Mouse (Mus musculus) MEL (cell line): Measurements from ENCODE around the gene Aatk. TPM values are rescaled to one million over a fixed set of nuclear protein-coding genes. Genes with fewer than 3 reads are reported as not detected.

Source experiments
- DNase-seq: peaks from one replicate; pipeline ENCODE4 v3.0.0; 2011; ENCODE audit warnings: low read depth, low spot score
- H3K27ac ChIP-seq: 2 replicates; pipeline ENCODE4 v1.5.1; 2012; ENCODE audit warnings: low read depth, mild to moderate bottlenecking, control low read depth, low read length, moderate library complexity; ENCODE audit not compliant: control insufficient read depth
- H3K27me3 ChIP-seq, 2 experiments: fragments of 150-350 bp in 1 of 2; sonication (generic) in 1 of 2; 2 replicates each; pipeline ENCODE4 v1.6.1; 2012; ENCODE audit warnings: low read length in 2 of 2, mild to moderate bottlenecking in 2 of 2, improper control_type of control experiment in 1 of 2, moderate library complexity in 1 of 2; ENCODE audit not compliant: insufficient read depth in 2 of 2, control insufficient read depth in 1 of 2
- H3K36me3 ChIP-seq, 2 experiments: 2 replicates each; pipeline ENCODE4 v1.6.1; 2012 to 2014; ENCODE audit warnings: low read length in 2 of 2, improper control_type of control experiment in 1 of 2, inconsistent platforms in 1 of 2, mild to moderate bottlenecking in 1 of 2; ENCODE audit not compliant: insufficient read depth in 2 of 2, control insufficient read depth in 1 of 2
- H3K4me1 ChIP-seq, 2 experiments: fragments of 150-350 bp in 1 of 2; sonication (generic) in 1 of 2; 2 replicates each; pipeline ENCODE4 v1.6.1; 2012; ENCODE audit warnings: low read length in 2 of 2, improper control_type of control experiment in 1 of 2, mild to moderate bottlenecking in 1 of 2; ENCODE audit not compliant: insufficient read depth in 2 of 2, control insufficient read depth in 1 of 2
- H3K4me3 ChIP-seq, 2 experiments: fragments of 150-350 bp in 1 of 2; sonication (generic) in 1 of 2; 2 replicates each; pipeline ENCODE4 v1.5.1; 2012; ENCODE audit warnings: low read depth in 2 of 2, low read length in 2 of 2, mild to moderate bottlenecking in 2 of 2, moderate library complexity in 2 of 2, control low read depth in 1 of 2, improper control_type of control experiment in 1 of 2; ENCODE audit not compliant: control insufficient read depth in 1 of 2, insufficient read depth in 1 of 2
- H3K79me2 ChIP-seq: 2 replicates; pipeline ENCODE4 v1.6.1; 2012; ENCODE audit warnings: mild to moderate bottlenecking, low read length, moderate library complexity; ENCODE audit not compliant: control insufficient read depth, poor library complexity, insufficient read depth
- H3K9ac ChIP-seq: 2 replicates; pipeline ENCODE4 v1.6.1; 2012; ENCODE audit warnings: low read depth, mild to moderate bottlenecking, control low read depth, low read length, moderate library complexity; ENCODE audit not compliant: control insufficient read depth, poor library complexity, severe bottlenecking
- H3K9me3 ChIP-seq: fragments of 150-350 bp; sonication (generic); replicated peaks from 2 replicates; pipeline ENCODE4 v1.6.1; 2012; ENCODE audit warnings: mild to moderate bottlenecking, low read length, improper control_type of control experiment, moderate library complexity; ENCODE audit not compliant: insufficient read depth
- BHLHE40 ChIP-seq: IDR thresholded peaks from 2 replicates; pipeline ENCODE4 v1.6.1; 2012; ENCODE audit warnings: low read depth, mild to moderate bottlenecking, inconsistent platforms, low read length, improper control_type of control experiment, borderline replicate concordance
- CHD1 ChIP-seq: IDR thresholded peaks from 2 replicates; pipeline ENCODE4 v1.6.1; 2012; ENCODE audit warnings: low read depth, mild to moderate bottlenecking, inconsistent platforms, low read length, improper control_type of control experiment
- CTCF ChIP-seq, 3 experiments: IDR thresholded peaks in 2 of 3; conservative IDR thresholded peaks in 1 of 3; 2 replicates each; pipeline ENCODE4 v1.5.1; 2011 to 2012; ENCODE audit warnings: low read length in 3 of 3, low read depth in 2 of 3, mild to moderate bottlenecking in 2 of 3, improper control_type of control experiment in 1 of 3, inconsistent platforms in 1 of 3, mixed read lengths in 1 of 3, moderate library complexity in 1 of 3; ENCODE audit not compliant: control insufficient read depth in 1 of 3, insufficient read depth in 1 of 3, poor library complexity in 1 of 3, severe bottlenecking in 1 of 3
- E2F4 ChIP-seq: IDR thresholded peaks from 2 replicates; pipeline ENCODE4 v1.6.1; 2011; ENCODE audit warnings: low read depth, low read length, improper control_type of control experiment, borderline replicate concordance
- EP300 ChIP-seq, 2 experiments: IDR thresholded peaks; 2 replicates each; pipeline ENCODE4 v1.6.1; 2011; ENCODE audit warnings: improper control_type of control experiment in 2 of 2, low read length in 2 of 2, low read depth in 1 of 2, mild to moderate bottlenecking in 1 of 2
- HCFC1 ChIP-seq: IDR thresholded peaks from 2 replicates; pipeline ENCODE4 v1.6.1; 2012; ENCODE audit warnings: low read depth, mild to moderate bottlenecking, inconsistent platforms, low read length, improper control_type of control experiment, moderate library complexity
- JUND ChIP-seq: IDR thresholded peaks from 2 replicates; pipeline ENCODE4 v1.6.1; 2011; ENCODE audit warnings: low read depth, mild to moderate bottlenecking, improper control_type of control experiment, low read length
- KAT2A ChIP-seq: conservative IDR thresholded peaks from 2 replicates; pipeline ENCODE4 v1.6.1; 2012; ENCODE audit warnings: low read depth, low read length, improper control_type of control experiment, inconsistent platforms
- MAFK ChIP-seq: IDR thresholded peaks from 2 replicates; pipeline ENCODE4 v1.6.1; 2011; ENCODE audit warnings: low read depth, mild to moderate bottlenecking, low read length, improper control_type of control experiment, borderline replicate concordance
- MAX ChIP-seq: IDR thresholded peaks from 2 replicates; pipeline ENCODE4 v1.6.1; 2011; ENCODE audit warnings: low read length, improper control_type of control experiment
- MAZ ChIP-seq: IDR thresholded peaks from 2 replicates; pipeline ENCODE4 v1.6.1; 2012; ENCODE audit warnings: low read depth, mild to moderate bottlenecking, inconsistent platforms, low read length, improper control_type of control experiment
- MXI1 ChIP-seq: IDR thresholded peaks from 2 replicates; pipeline ENCODE4 v1.6.1; 2011; ENCODE audit warnings: mild to moderate bottlenecking, low read depth, low read length, improper control_type of control experiment
- MYC ChIP-seq: IDR thresholded peaks from 2 replicates; pipeline ENCODE4 v1.6.1; 2011; ENCODE audit warnings: low read depth, mild to moderate bottlenecking, low read length, improper control_type of control experiment, moderate library complexity
- NELFE ChIP-seq: IDR thresholded peaks from 2 replicates; pipeline ENCODE4 v1.6.1; 2011; ENCODE audit warnings: low read depth, low read length, improper control_type of control experiment
- NRF1 ChIP-seq: IDR thresholded peaks from 2 replicates; pipeline ENCODE4 v1.6.1; 2014; ENCODE audit warnings: low read depth, mild to moderate bottlenecking, inconsistent platforms, low read length, improper control_type of control experiment, moderate library complexity; ENCODE audit not compliant: poor library complexity, insufficient read depth, severe bottlenecking
- POLR2A ChIP-seq, 2 experiments: IDR thresholded peaks; 2 replicates each; pipeline ENCODE4 v1.6.1; 2011 to 2012; ENCODE audit warnings: low read length in 2 of 2, mild to moderate bottlenecking in 2 of 2, control low read depth in 1 of 2, improper control_type of control experiment in 1 of 2, low read depth in 1 of 2, moderate library complexity in 1 of 2; ENCODE audit not compliant: control insufficient read depth in 1 of 2, insufficient read depth in 1 of 2, poor library complexity in 1 of 2
- POLR2AphosphoS2 ChIP-seq: IDR thresholded peaks from 2 replicates; pipeline ENCODE4 v1.6.1; 2011; ENCODE audit warnings: low read length, improper control_type of control experiment
- RCOR1 ChIP-seq: IDR thresholded peaks from 2 replicates; pipeline ENCODE4 v1.6.1; 2012; ENCODE audit warnings: low read depth, mild to moderate bottlenecking, inconsistent platforms, low read length, improper control_type of control experiment
- SMC3 ChIP-seq: IDR thresholded peaks from 2 replicates; pipeline ENCODE4 v1.6.1; 2011; ENCODE audit warnings: low read depth, low read length, improper control_type of control experiment
- TBP ChIP-seq: IDR thresholded peaks from 2 replicates; pipeline ENCODE4 v1.8.0; 2011; ENCODE audit warnings: low read depth, low read length, improper control_type of control experiment
- TCF12 ChIP-seq: IDR thresholded peaks from 2 replicates; pipeline ENCODE4 v1.6.1; 2014; ENCODE audit warnings: low read depth, mild to moderate bottlenecking, inconsistent platforms, low read length, improper control_type of control experiment, moderate library complexity
- USF1 ChIP-seq: IDR thresholded peaks from 2 replicates; pipeline ENCODE4 v1.6.1; 2014; ENCODE audit warnings: low read depth, mild to moderate bottlenecking, inconsistent platforms, low read length, improper control_type of control experiment, moderate library complexity
- USF2 ChIP-seq, 2 experiments: IDR thresholded peaks; 2 replicates each; pipeline ENCODE4 v1.6.1; 2011 to 2012; ENCODE audit warnings: improper control_type of control experiment in 2 of 2, low read length in 2 of 2, borderline replicate concordance in 1 of 2, inconsistent platforms in 1 of 2, low read depth in 1 of 2, mild to moderate bottlenecking in 1 of 2; ENCODE audit not compliant: insufficient read depth in 1 of 2
- ZKSCAN1 ChIP-seq: IDR thresholded peaks from 2 replicates; pipeline ENCODE4 v1.6.1; 2012; ENCODE audit warnings: low read depth, mild to moderate bottlenecking, inconsistent platforms, low read length, improper control_type of control experiment, moderate library complexity
- ZMIZ1 ChIP-seq: IDR thresholded peaks from 2 replicates; pipeline ENCODE4 v1.6.1; 2012; ENCODE audit warnings: low read depth, mild to moderate bottlenecking, inconsistent platforms, low read length, improper control_type of control experiment, moderate library complexity
- polyA plus RNA-seq, 2 experiments: library from polyadenylated mRNA; stranded (reverse) in 1 of 2; unstranded in 1 of 2; fragments of >175 nt in 1 of 2; fragments of >200 nt in 1 of 2; gene quantifications; 2 replicates each; pipeline versions ENCODE4 v1.2.1 to v1.2.4; 2012; ENCODE audit warnings: low replicate concordance in 2 of 2, low read depth in 1 of 2; ENCODE audit not compliant: insufficient read length in 2 of 2, insufficient read depth in 1 of 2, missing spikeins in 1 of 2
- total RNA-seq: library from RNA; depleted of rRNA; stranded (reverse); fragments of 300-350 nt; gene quantifications from 2 replicates; pipeline ENCODE4 v1.2.3, GENCODE M21; 2012

Aatk gene
- total and polyA plus RNA-seq, 3 experiments: 0.04 TPM; not detected in 2

GRCm38 (mm10) chr11:120047531-120048251, 724 bp upstream of the Aatk start:
- Histone ChIP-seq H3K79me2 (no peaks in the 10 kb centered on the region), H3K27me3 (peaks cover 2% of the 10 kb centered on the region in 2 experiments; a peak in 3 of 4 replicates), H3K9me3 (no peaks in the 10 kb centered on the region), H3K4me3 (no peak overlapping the region), H3K27ac (no peak overlapping the region), H3K36me3 (no peaks in the 10 kb centered on the region), H3K4me1 (no peaks in the 10 kb centered on the region), H3K9ac (no peak overlapping the region)
- DNase-seq: no peak
- no peak for TF ChIP-seq ZKSCAN1
- no peak for TF ChIP-seq MAFK
- TF ChIP-seq BHLHE40: no peak
- TF ChIP-seq CHD1: no peak
- TF ChIP-seq KAT2A: no peak
- no peak for TF ChIP-seq POLR2AphosphoS2
- no peak for TF ChIP-seq POLR2A (IDR thresholded peaks at IDR 0.05; ENCODE audit: control insufficient read depth in 1 of 2, insufficient read depth in 1 of 2, low read depth in 1 of 2, low read length in 2 of 2, poor library complexity in 1 of 2)
- TF ChIP-seq MXI1: no peak
- no peak for TF ChIP-seq CTCF (IDR thresholded peaks at IDR 0.05 in 2 of 3, conservative IDR thresholded peaks at IDR 0.05 in 1 of 3; ENCODE audit: control insufficient read depth in 1 of 3, insufficient read depth in 1 of 3, low read depth in 2 of 3, low read length in 3 of 3, poor library complexity in 1 of 3, severe bottlenecking in 1 of 3)
- TF ChIP-seq USF2 (IDR thresholded peaks at IDR 0.05; ENCODE audit: borderline replicate concordance in 1 of 2, insufficient read depth in 1 of 2, low read depth in 1 of 2, low read length in 2 of 2): no peak
- TF ChIP-seq MYC: no peak
- TF ChIP-seq MAX: no peak
- TF ChIP-seq HCFC1: no peak
- no peak for TF ChIP-seq TCF12
- TF ChIP-seq MAZ: no peak

GRCm38 (mm10) chr11:120045839-120046552, 971 bp downstream of the Aatk start:
- TF ChIP-seq USF1 (no peak), NELFE (no peak), SMC3 (no peak), HCFC1 (no peak), JUND (no peak), EP300 (IDR thresholded peaks at IDR 0.05; ENCODE audit: low read depth in 1 of 2, low read length in 2 of 2) (no peak), TBP (no peak), USF2 (IDR thresholded peaks at IDR 0.05; ENCODE audit: borderline replicate concordance in 1 of 2, insufficient read depth in 1 of 2, low read depth in 1 of 2, low read length in 2 of 2) (no peak), KAT2A (no peak), CTCF (IDR thresholded peaks at IDR 0.05 in 2 of 3, conservative IDR thresholded peaks at IDR 0.05 in 1 of 3; ENCODE audit: control insufficient read depth in 1 of 3, insufficient read depth in 1 of 3, low read depth in 2 of 3, low read length in 3 of 3, poor library complexity in 1 of 3, severe bottlenecking in 1 of 3) (no peak), NRF1 (no peak), POLR2A (IDR thresholded peaks at IDR 0.05; ENCODE audit: control insufficient read depth in 1 of 2, insufficient read depth in 1 of 2, low read depth in 1 of 2, low read length in 2 of 2, poor library complexity in 1 of 2) (no peak), ZMIZ1 (no peak), MYC (no peak), MAX (no peak), RCOR1 (no peak), E2F4 (no peak), CHD1 (no peak), MXI1 (no peak)
- no peaks in the 10 kb centered on the region for H3K36me3 ChIP-seq
- no peaks in the 10 kb centered on the region for H3K79me2 ChIP-seq
- H3K4me1 ChIP-seq: no peaks in the 10 kb centered on the region
- H3K27me3 ChIP-seq: no peaks in the 10 kb centered on the region; a peak in 2 of 4 replicates
- H3K9ac ChIP-seq: no peak overlapping the region
- no peaks in the 10 kb centered on the region for H3K9me3 ChIP-seq
- H3K4me3 ChIP-seq: no peak overlapping the region
- DNase-seq: no peak
- no peak overlapping the region for H3K27ac ChIP-seq
